Mouse (Mus musculus) gastrocnemius, postnatal 36 days (tissue): ENCODE data around the gene Frmd5. TPM values are rescaled to one million over a fixed set of nuclear protein-coding genes. Genes with fewer than 3 reads are reported as not detected.

Experiments used
- DNase-seq, 2 experiments: peaks; one replicate each; pipeline ENCODE4 v3.0.0; 2022
- intact Hi-C: fragments of 180-260 bp; cut with DNase I; formaldehyde crosslinking; loops from one replicate; pipeline ENCODE4 v1.15.1; 2025
- total RNA-seq, 2 experiments: library from RNA; stranded (reverse); gene quantifications; 2 replicates each; pipeline ENCODE4 v1.2.3; 2021

Gene Frmd5
- total RNA-seq, 2 experiments from 2014 or later: not detected

GRCm38 (mm10) chr2:121630286-121630685 lies 176.6 kb downstream of the Frmd5 start:
- intact Hi-C loops: no loop called here
- no peak for DNase-seq

GRCm38 (mm10) chr2:121628290-121628689 lies 178.6 kb downstream of the Frmd5 start:
- no peak for DNase-seq
- intact Hi-C loops: no loop called here

GRCm38 (mm10) chr2:121625901-121626300 lies 181.0 kb downstream of the Frmd5 start:
- DNase-seq: no peak
- intact Hi-C loops: no loop called here

- intact Hi-C loops: no loop called here
- DNase-seq: no peak
Measured at GRCm38 (mm10) chr2:121621262-121622163, 185.4 kb downstream of the Frmd5 start.

GRCm38 (mm10) chr2:121620582-121621261 lies 186.2 kb downstream of the Frmd5 start:
- no peak for DNase-seq
- intact Hi-C loops: no loop called here

GRCm38 (mm10) chr2:121615199-121615559 lies 191.7 kb downstream of the Frmd5 start:
- no peak for DNase-seq
- intact Hi-C loops: no loop called here

GRCm38 (mm10) chr2:121614483-121615198 lies 192.2 kb downstream of the Frmd5 start:
- no peak for DNase-seq
- intact Hi-C loops: no loop called here

- intact Hi-C loops: no loop called here
- no peak for DNase-seq
Measured at GRCm38 (mm10) chr2:121612112-121612511, 194.8 kb downstream of the Frmd5 start.

GRCm38 (mm10) chr2:121610008-121610884 lies 196.6 kb downstream of the Frmd5 start:
- intact Hi-C loops: no loop called here
- no peak for DNase-seq

GRCm38 (mm10) chr2:121609141-121609724 lies 197.7 kb downstream of the Frmd5 start:
- DNase-seq: no peak
- intact Hi-C loops: no loop called here

GRCm38 (mm10) chr2:121602397-121602796 lies 204.5 kb downstream of the Frmd5 start:
- intact Hi-C loops: no loop called here
- DNase-seq: no peak

- no peak for DNase-seq
- intact Hi-C loops: no loop called here
Measured at GRCm38 (mm10) chr2:121601543-121601942, 205.3 kb downstream of the Frmd5 start.

- DNase-seq: no peak
- intact Hi-C loops: no loop called here
Measured at GRCm38 (mm10) chr2:121600736-121601135, 206.2 kb downstream of the Frmd5 start.

- no peak for DNase-seq
- intact Hi-C loops: no loop called here
Measured at GRCm38 (mm10) chr2:121598249-121598648, 208.6 kb downstream of the Frmd5 start.

GRCm38 (mm10) chr2:121596621-121597020 lies 210.3 kb downstream of the Frmd5 start:
- intact Hi-C loops: no loop called here

GRCm38 (mm10) chr2:121594660-121595291 lies 212.1 kb downstream of the Frmd5 start:
- DNase-seq: no peak
- intact Hi-C loops: no loop called here

More at GRCm38 (mm10) chr2:121596621-121597020, 210.3 kb downstream of the Frmd5 start:
- no peak for DNase-seq

GRCm38 (mm10) chr2:121594131-121594530 lies 212.8 kb downstream of the Frmd5 start:
- intact Hi-C loops: no loop called here
- no peak for DNase-seq

GRCm38 (mm10) chr2:121588309-121588694 lies 218.6 kb downstream of the Frmd5 start:
- peak in 1 of 2 experiments; percentile 16 for DNase-seq

More at GRCm38 (mm10) chr2:121588309-121588694, 218.6 kb downstream of the Frmd5 start:
- intact Hi-C loops: no loop called here
